Mouse (Mus musculus) heart, adult 2 months (tissue): ENCODE data around the gene Casc3.

Experiments
- CTCF ChIP-seq: fragments of 200-600 bp; IDR thresholded peaks from 2 replicates; pipeline ENCODE4 v1.8.1; 2022; ENCODE audit warnings: antibody characterized with exemption, mild to moderate bottlenecking, moderate library complexity
- EP300 ChIP-seq: fragments of 200-500 bp; IDR thresholded peaks from 2 replicates; pipeline ENCODE4 v1.6.1; 2011; ENCODE audit warnings: low read depth, low read length, control low read depth; ENCODE audit not compliant: insufficient read depth
- POLR2A ChIP-seq: fragments of 200-500 bp; IDR thresholded peaks from 2 replicates; pipeline ENCODE4 v1.6.1; 2011; ENCODE audit warnings: mild to moderate bottlenecking, low read depth, low read length, control low read depth; ENCODE audit not compliant: insufficient read depth

- TF ChIP-seq CTCF = no peak
- TF ChIP-seq EP300 = no peak
- TF ChIP-seq POLR2A = peak; percentile 99
These were observed 29.9 kb upstream of the Casc3 start, which contains the start of gene Nr1d1 for GRCm38 (mm10) chr11:98774582-98775347.
